Comparison of ENCODE assay signal across 8 mouse cellular contexts in the genomic region with DNA sequence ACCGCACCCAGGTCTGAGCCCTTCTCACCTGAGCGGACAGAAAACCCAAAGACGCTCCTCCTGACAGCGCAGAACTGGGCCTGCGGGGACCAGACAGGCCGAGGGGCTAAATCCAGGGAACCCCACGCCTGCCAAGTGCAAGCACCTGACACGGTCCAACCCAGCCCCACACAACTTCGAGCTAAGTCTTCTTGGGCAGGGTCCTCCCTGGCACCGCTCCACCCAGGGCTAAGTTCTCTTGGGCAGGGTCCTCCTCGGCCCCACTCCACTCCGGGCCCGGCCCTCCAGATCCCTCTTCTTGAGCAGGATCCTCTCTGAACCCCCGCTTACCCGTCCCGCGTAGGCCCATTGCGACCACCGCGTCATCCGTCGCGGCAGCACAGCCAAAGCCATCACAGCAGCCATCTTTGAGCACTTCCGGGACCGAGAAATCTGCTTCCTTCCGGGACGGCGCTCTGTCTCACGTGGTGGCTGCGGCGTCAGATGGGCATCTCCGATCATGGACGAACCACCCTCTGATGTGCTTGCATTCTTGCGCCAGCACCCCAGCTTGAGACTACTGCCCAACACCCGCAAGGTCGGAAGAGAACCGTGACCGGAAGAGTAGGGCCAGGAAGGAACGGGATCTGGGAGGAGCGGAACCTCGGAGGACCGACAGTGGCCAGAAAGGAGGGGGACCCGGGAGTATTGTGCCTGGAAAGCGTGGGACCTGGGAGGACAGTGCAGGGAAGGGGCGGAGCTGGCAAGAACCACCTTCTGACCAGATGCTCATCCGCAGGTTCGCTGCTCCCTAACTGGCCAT. TPM values are rescaled to one million over a fixed set of nuclear protein-coding genes. Genes with fewer than 3 reads are reported as not detected.
DNase-seq lines count a peak whose midpoint lies in the region; ATAC-seq and TF ChIP-seq lines count a peak whose summit lies in the region.

A gene (plus strand): TSS at position 441 of the 802 bp plus-strand sequence.
A gene (minus strand): TSS at position 604 of the 802 bp plus-strand sequence.

- peaks cover 5 to 18% of the 10 kb centered on the region in 2 experiments; a peak in 3 of 4 replicates for H3K36me3 ChIP-seq in MEL (ENCODE audit: control insufficient read depth in 1 of 2, insufficient read depth in 2 of 2, low read length in 2 of 2)
- peaks cover 78% of the 10 kb centered on the region for H3K36me3 ChIP-seq in hindbrain, embryonic 10.5 days
- H3K36me3 ChIP-seq in lung, embryonic 16.5 days (ENCODE audit: control insufficient read depth, insufficient read depth, low read length), result peaks cover 49% of the 10 kb centered on the region
- peaks cover 44% of the 10 kb centered on the region for H3K36me3 ChIP-seq in thymus, adult 2 months (ENCODE audit: control insufficient read depth, insufficient read depth, low read length)

- peak; percentile 90 for DNase-seq in MEL (ENCODE audit: low read depth, low spot score)
- DNase-seq in cerebellum, adult 9-11 months, result peak; percentile 85
- DNase-seq in frontal cortex, adult 2 months (ENCODE audit: extremely low spot score in 1 of 2, low spot score in 1 of 2), result peak; percentile 81 to 88
- DNase-seq in hindbrain, embryonic 10.5 days (ENCODE audit: low spot score), result peak; percentile 84
- peak; percentile 88 for DNase-seq in layer of hippocampus, adult 9-11 months
- peak; percentile 67 for DNase-seq in ovary, adult 18-20 months (ENCODE audit: low spot score)
- DNase-seq in thymus, adult 2 months, result peak; percentile 71

- H3K9ac ChIP-seq in MEL (ENCODE audit: control insufficient read depth, low read depth, low read length, poor library complexity, severe bottlenecking), result peak within 1 kb of the TSS; percentile 89
- peak within 1 kb of the TSS; percentile 88 for H3K9ac ChIP-seq in lung, embryonic 16.5 days (ENCODE audit: low read length)

- TF ChIP-seq EP300 in MEL (IDR thresholded peaks at IDR 0.05; ENCODE audit: low read depth in 1 of 2, low read length in 2 of 2), result peak in 1 of 2 experiments; percentile 7; a peak in 1 of 4 replicates

- H3K4me3 ChIP-seq in MEL (ENCODE audit: control insufficient read depth in 1 of 2, insufficient read depth in 1 of 2, low read depth in 2 of 2, low read length in 2 of 2), result peak within 1 kb of the TSS; percentile 76 to 92
- peak within 1 kb of the TSS; percentile 88 for H3K4me3 ChIP-seq in hindbrain, embryonic 10.5 days
- peak within 1 kb of the TSS; percentile 67 for H3K4me3 ChIP-seq in lung, embryonic 16.5 days (ENCODE audit: low read length)
- peak within 1 kb of the TSS; percentile 86 for H3K4me3 ChIP-seq in thymus, adult 2 months (ENCODE audit: control insufficient read depth, insufficient read depth, low read length)

- 2% methylated on average over 47 of the region's 47 CpGs for WGBS in hindbrain, embryonic 10.5 days
- 2% methylated on average over 47 of the region's 47 CpGs for WGBS in lung, embryonic 16.5 days
- 2% methylated on average over 47 of the region's 47 CpGs for WGBS in thymus, adult 2 months

- no peak for TF ChIP-seq RAD21 in MEL (IDR thresholded peaks at IDR 0.05; ENCODE audit: low read depth, low read length)

- H3K27ac ChIP-seq in MEL (ENCODE audit: control insufficient read depth, low read depth, low read length), result peak within 1 kb of the TSS; percentile 67
- H3K27ac ChIP-seq in hindbrain, embryonic 10.5 days, result peak within 1 kb of the TSS; percentile 92
- peak within 1 kb of the TSS; percentile 51 for H3K27ac ChIP-seq in lung, embryonic 16.5 days (ENCODE audit: low read length)
- no peak within 1 kb of the TSS for H3K27ac ChIP-seq in thymus, adult 2 months (ENCODE audit: control insufficient read depth, insufficient read depth, low read length)

- H3K9me3 ChIP-seq in MEL (replicated peaks; ENCODE audit: insufficient read depth, low read length), result no peaks in the 10 kb centered on the region
- no peaks in the 10 kb centered on the region for H3K9me3 ChIP-seq in hindbrain, embryonic 10.5 days
- no peaks in the 10 kb centered on the region for H3K9me3 ChIP-seq in lung, embryonic 16.5 days (ENCODE audit: control insufficient read depth, low read length)

- H3K79me2 ChIP-seq in MEL (ENCODE audit: control insufficient read depth, insufficient read depth, low read length, poor library complexity), result peaks cover 59% of the 10 kb centered on the region

- TF ChIP-seq POLR2A in MEL (IDR thresholded peaks at IDR 0.05; ENCODE audit: control insufficient read depth in 1 of 2, insufficient read depth in 1 of 2, low read depth in 1 of 2, low read length in 2 of 2, poor library complexity in 1 of 2), result peak; percentile 52 to 92
- peak; percentile 49; the same call in 1 of the 2 replicates for TF ChIP-seq POLR2A in thymus, adult 2 months (IDR thresholded peaks at IDR 0.05; ENCODE audit: control insufficient read depth, extremely low read depth, insufficient read depth, low read length, poor library complexity)

- no peak for TF ChIP-seq CTCF in MEL (IDR thresholded peaks at IDR 0.05 in 2 of 3, conservative IDR thresholded peaks at IDR 0.05 in 1 of 3; ENCODE audit: control insufficient read depth in 1 of 3, insufficient read depth in 1 of 3, low read depth in 2 of 3, low read length in 3 of 3, poor library complexity in 1 of 3, severe bottlenecking in 1 of 3)
- no peak for TF ChIP-seq CTCF in thymus, adult 2 months (IDR thresholded peaks at IDR 0.05; ENCODE audit: borderline replicate concordance, control insufficient read depth, extremely low read depth, insufficient read depth, low read length, poor library complexity)

- H3K4me2 ChIP-seq in lung, embryonic 16.5 days (ENCODE audit: low read depth, low read length), result peak within 1 kb of the TSS; percentile 83

- peaks cover 0 to 18% of the 10 kb centered on the region in 2 experiments; a peak in 2 of 4 replicates for H3K4me1 ChIP-seq in MEL (ENCODE audit: control insufficient read depth in 1 of 2, insufficient read depth in 2 of 2, low read length in 2 of 2)
- peaks cover 60% of the 10 kb centered on the region for H3K4me1 ChIP-seq in hindbrain, embryonic 10.5 days (replicated peaks)
- H3K4me1 ChIP-seq in lung, embryonic 16.5 days (replicated peaks; ENCODE audit: control insufficient read depth, insufficient read depth, low read length), result peaks cover 33% of the 10 kb centered on the region
- H3K4me1 ChIP-seq in thymus, adult 2 months (replicated peaks; ENCODE audit: control insufficient read depth, insufficient read depth, low read length), result peaks cover 34% of the 10 kb centered on the region

- ATAC-seq in lung, embryonic 16.5 days (ENCODE audit: low read depth), result peak; percentile 76

- H3K27me3 ChIP-seq in MEL (ENCODE audit: control insufficient read depth in 1 of 2, insufficient read depth in 2 of 2, low read length in 2 of 2), result no peaks in the 10 kb centered on the region
- H3K27me3 ChIP-seq in hindbrain, embryonic 10.5 days (ENCODE audit: insufficient read depth, poor library complexity, severe bottlenecking), result no peaks in the 10 kb centered on the region
- H3K27me3 ChIP-seq in lung, embryonic 16.5 days (ENCODE audit: control insufficient read depth, insufficient read depth, low read depth, low read length), result no peaks in the 10 kb centered on the region
- H3K27me3 ChIP-seq in thymus, adult 2 months (ENCODE audit: control insufficient read depth, insufficient read depth, low read length), result no peaks in the 10 kb centered on the region

TF ChIP-seq in MEL, 35 proteins besides CTCF, POLR2A, EP300 and RAD21 (continues in another document):
- TF ChIP-seq MXI1 (IDR thresholded peaks at IDR 0.05; ENCODE audit: low read depth, low read length) (peak; percentile 98), ELF1 (IDR thresholded peaks at IDR 0.05; ENCODE audit: low read depth, low read length) (peak; percentile 87), MAX (IDR thresholded peaks at IDR 0.05; ENCODE audit: low read length) (peak; percentile 93), POLR2AphosphoS2 (IDR thresholded peaks at IDR 0.05; ENCODE audit: low read length) (peak; percentile 93), POLR2AphosphoS5 (IDR thresholded peaks at IDR 0.05; ENCODE audit: borderline replicate concordance, low read depth, low read length) (0 out of 2 replicates have a peak, but pooled peaks have one; percentile 27), CHD1 (IDR thresholded peaks at IDR 0.05; ENCODE audit: low read depth, low read length) (peak; percentile 93; the same call in 1 of the 2 replicates), UBTF (IDR thresholded peaks at IDR 0.05; ENCODE audit: borderline replicate concordance, insufficient read depth, low read depth, low read length) (no peak), ZC3H11A (IDR thresholded peaks at IDR 0.05; ENCODE audit: low read depth, low read length) (no peak), USF1 (IDR thresholded peaks at IDR 0.05; ENCODE audit: low read depth, low read length) (peak; percentile 87), TCF12 (IDR thresholded peaks at IDR 0.05; ENCODE audit: low read depth, low read length) (peak; percentile 67), GATA1 (IDR thresholded peaks at IDR 0.05; ENCODE audit: low read depth, low read length) (no peak), TBP (IDR thresholded peaks at IDR 0.05; ENCODE audit: low read depth, low read length) (peak; percentile 66), ZKSCAN1 (IDR thresholded peaks at IDR 0.05; ENCODE audit: low read depth, low read length) (no peak), JUND (IDR thresholded peaks at IDR 0.05; ENCODE audit: low read depth, low read length) (no peak), ETS1 (IDR thresholded peaks at IDR 0.05; ENCODE audit: low read depth, low read length) (peak; percentile 57; the same call in 1 of the 2 replicates), MAZ (IDR thresholded peaks at IDR 0.05; ENCODE audit: low read depth, low read length) (peak; percentile 60), MAFK (IDR thresholded peaks at IDR 0.05; ENCODE audit: borderline replicate concordance, low read depth, low read length) (no peak)

RNA-seq across cellular contexts. Expression of the first gene that starts in this region (rescaled TPM):
- 41.0 and 63.1 TPM in 2 replicates for total RNA-seq in MEL (2012; rRNA removed)
- 10 to 100 TPM in 1 of 2 experiments, not detected in 1; 84.8 TPM for polyA plus RNA-seq in MEL (2012; ENCODE audit: insufficient read depth in 1 of 2, insufficient read length in 2 of 2, low read depth in 1 of 2, low replicate concordance in 2 of 2, missing spikeins in 1 of 2)
- polyA plus RNA-seq in frontal cortex, adult 2 months (2012; rRNA removed), result 54.6 and 58.2 TPM in 2 replicates
- polyA plus RNA-seq in hindbrain, embryonic 10.5 days (2016; fragmentation: Nextera tagmentation; extraction: Ambion mirVana), result 53.2 and 58.0 TPM in 2 replicates
- 33.0 and 34.6 TPM in 2 replicates for polyA plus RNA-seq in lung, embryonic 16.5 days (2015; fragmentation: Nextera tagmentation; extraction: Ambion mirVana)
- polyA plus RNA-seq in thymus, adult 2 months (2012; rRNA removed), result 33.8 and 36.4 TPM in 2 replicates

RNA-seq across cellular contexts. Expression of the second gene that starts in this region (rescaled TPM):
- total RNA-seq in MEL (2012; rRNA removed), result 52.1 and 56.5 TPM in 2 replicates
- polyA plus RNA-seq in MEL (2012; ENCODE audit: insufficient read depth in 1 of 2, insufficient read length in 2 of 2, low read depth in 1 of 2, low replicate concordance in 2 of 2, missing spikeins in 1 of 2), result 10 to 100 TPM in 1 of 2 experiments, not detected in 1; 74.8 TPM
- polyA plus RNA-seq in frontal cortex, adult 2 months (2012; rRNA removed), result 128 and 129 TPM in 2 replicates
- polyA plus RNA-seq in hindbrain, embryonic 10.5 days (2016; fragmentation: Nextera tagmentation; extraction: Ambion mirVana), result 47.4 and 53.6 TPM in 2 replicates
- 51.9 and 57.3 TPM in 2 replicates for polyA plus RNA-seq in lung, embryonic 16.5 days (2015; fragmentation: Nextera tagmentation; extraction: Ambion mirVana)
- 72.7 and 78.5 TPM in 2 replicates for polyA plus RNA-seq in thymus, adult 2 months (2012; rRNA removed)
